Mouse (Mus musculus): ENCODE measurements around the gene Olfr49. TPM values are rescaled to one million over a fixed set of nuclear protein-coding genes. Genes with fewer than 3 reads are reported as not detected.

Olfr49 gene
- total RNA-seq, 1 experiment = not detected

GRCm38 (mm10) chr14:54271976-54272606 is 12.6 kb downstream of the Olfr49 start:
- H3K4me1 ChIP-seq (ENCODE audit: control insufficient read depth in 2 of 2, insufficient read depth in 2 of 2, low read length in 2 of 2, poor library complexity in 1 of 2) = no peaks in the 10 kb centered on the region
- in situ Hi-C loops (cut with MboI; ENCODE audit: low sequenced_read_pairs in 2 of 2, unreplicated experiment in 2 of 2) = no loop called here

GRCm38 (mm10) chr14:54270413-54270812 is 14.3 kb downstream of the Olfr49 start:
- no peaks in the 10 kb centered on the region for H3K9me3 ChIP-seq (ENCODE audit: control insufficient read depth, insufficient read depth, low read depth, low read length)
- no peak for DNase-seq (ENCODE audit: low read depth, low spot score)
- H3K36me3 ChIP-seq (ENCODE audit: control insufficient read depth, insufficient read depth, low read length, poor library complexity, severe bottlenecking) = peaks cover 11% of the 10 kb centered on the region
- H3K4me1 ChIP-seq (ENCODE audit: control insufficient read depth in 2 of 2, insufficient read depth in 2 of 2, low read length in 2 of 2, poor library complexity in 1 of 2) = no peaks in the 10 kb centered on the region
- H3K4me3 ChIP-seq (ENCODE audit: insufficient read depth in 1 of 2, low read depth in 1 of 2, low read length in 2 of 2, poor library complexity in 1 of 2, severe bottlenecking in 1 of 2) = no peak overlapping the region
- no peak overlapping the region for H3K27ac ChIP-seq (ENCODE audit: insufficient read depth, low read depth, low read length, poor library complexity, severe bottlenecking)
- H3K9ac ChIP-seq (ENCODE audit: insufficient read depth, low read depth, low read length, poor library complexity, severe bottlenecking) = no peak overlapping the region
- in situ Hi-C loops (cut with MboI; ENCODE audit: low sequenced_read_pairs in 2 of 2, unreplicated experiment in 2 of 2) = no loop called here
- TF ChIP-seq ZC3H11A (IDR thresholded peaks at IDR 0.05; ENCODE audit: borderline replicate concordance, low read depth, low read length) (no peak), MAFK (IDR thresholded peaks at IDR 0.05; ENCODE audit: insufficient read depth, low read depth, low read length) (no peak), HCFC1 (IDR thresholded peaks at IDR 0.05; ENCODE audit: borderline replicate concordance, insufficient read depth, low read length) (no peak)

More at GRCm38 (mm10) chr14:54271976-54272606, 12.6 kb downstream of the Olfr49 start:
- DNase-seq (ENCODE audit: low read depth, low spot score) = no peak
- Histone ChIP-seq H3K9ac (ENCODE audit: insufficient read depth, low read depth, low read length, poor library complexity, severe bottlenecking) (no peak overlapping the region), H3K4me3 (ENCODE audit: insufficient read depth in 1 of 2, low read depth in 1 of 2, low read length in 2 of 2, poor library complexity in 1 of 2, severe bottlenecking in 1 of 2) (no peak overlapping the region), H3K27ac (ENCODE audit: insufficient read depth, low read depth, low read length, poor library complexity, severe bottlenecking) (no peak overlapping the region), H3K36me3 (ENCODE audit: control insufficient read depth, insufficient read depth, low read length, poor library complexity, severe bottlenecking) (peaks cover 11% of the 10 kb centered on the region), H3K9me3 (ENCODE audit: control insufficient read depth, insufficient read depth, low read depth, low read length) (no peaks in the 10 kb centered on the region)
- TF ChIP-seq ZNF384 (IDR thresholded peaks at IDR 0.05; ENCODE audit: low read depth, low read length) (no peak), HCFC1 (IDR thresholded peaks at IDR 0.05; ENCODE audit: borderline replicate concordance, insufficient read depth, low read length) (no peak), CHD2 (IDR thresholded peaks at IDR 0.05; ENCODE audit: low read depth, low read length) (no peak), ZC3H11A (IDR thresholded peaks at IDR 0.05; ENCODE audit: borderline replicate concordance, low read depth, low read length) (no peak), MAFK (IDR thresholded peaks at IDR 0.05; ENCODE audit: insufficient read depth, low read depth, low read length) (no peak)

GRCm38 (mm10) chr14:54269566-54269965 is 15.2 kb downstream of the Olfr49 start:
- in situ Hi-C loops (cut with MboI; ENCODE audit: low sequenced_read_pairs in 2 of 2, unreplicated experiment in 2 of 2) = no loop called here
- Histone ChIP-seq H3K36me3 (ENCODE audit: control insufficient read depth, insufficient read depth, low read length, poor library complexity, severe bottlenecking) (peaks cover 14% of the 10 kb centered on the region), H3K4me1 (ENCODE audit: control insufficient read depth in 2 of 2, insufficient read depth in 2 of 2, low read length in 2 of 2, poor library complexity in 1 of 2) (peaks cover 0 to 4% of the 10 kb centered on the region in 2 experiments; a peak in 1 of 4 replicates), H3K9ac (ENCODE audit: insufficient read depth, low read depth, low read length, poor library complexity, severe bottlenecking) (no peak overlapping the region), H3K27ac (ENCODE audit: insufficient read depth, low read depth, low read length, poor library complexity, severe bottlenecking) (no peak overlapping the region), H3K4me3 (ENCODE audit: insufficient read depth in 1 of 2, low read depth in 1 of 2, low read length in 2 of 2, poor library complexity in 1 of 2, severe bottlenecking in 1 of 2) (no peak overlapping the region), H3K9me3 (ENCODE audit: control insufficient read depth, insufficient read depth, low read depth, low read length) (no peaks in the 10 kb centered on the region)
- TF ChIP-seq MAFK (IDR thresholded peaks at IDR 0.05; ENCODE audit: insufficient read depth, low read depth, low read length) (peak; percentile 52; the same call in 1 of the 2 replicates), ZNF384 (IDR thresholded peaks at IDR 0.05; ENCODE audit: low read depth, low read length) (no peak)
- no peak for DNase-seq (ENCODE audit: low read depth, low spot score)

- Histone ChIP-seq H3K36me3 (ENCODE audit: control insufficient read depth, insufficient read depth, low read length, poor library complexity, severe bottlenecking) (peaks cover 19% of the 10 kb centered on the region), H3K9ac (ENCODE audit: insufficient read depth, low read depth, low read length, poor library complexity, severe bottlenecking) (no peak overlapping the region), H3K27ac (ENCODE audit: insufficient read depth, low read depth, low read length, poor library complexity, severe bottlenecking) (no peak overlapping the region), H3K4me1 (ENCODE audit: control insufficient read depth in 2 of 2, insufficient read depth in 2 of 2, low read length in 2 of 2, poor library complexity in 1 of 2) (peaks cover 0 to 4% of the 10 kb centered on the region in 2 experiments; a peak in 1 of 4 replicates), H3K9me3 (ENCODE audit: control insufficient read depth, insufficient read depth, low read depth, low read length) (no peaks in the 10 kb centered on the region), H3K4me3 (ENCODE audit: insufficient read depth in 1 of 2, low read depth in 1 of 2, low read length in 2 of 2, poor library complexity in 1 of 2, severe bottlenecking in 1 of 2) (no peak overlapping the region)
- DNase-seq (ENCODE audit: low read depth, low spot score) = no peak
- TF ChIP-seq ZNF384 (IDR thresholded peaks at IDR 0.05; ENCODE audit: low read depth, low read length) (no peak), MAFK (IDR thresholded peaks at IDR 0.05; ENCODE audit: insufficient read depth, low read depth, low read length) (no peak), ZC3H11A (IDR thresholded peaks at IDR 0.05; ENCODE audit: borderline replicate concordance, low read depth, low read length) (no peak), HCFC1 (IDR thresholded peaks at IDR 0.05; ENCODE audit: borderline replicate concordance, insufficient read depth, low read length) (no peak), CHD2 (IDR thresholded peaks at IDR 0.05; ENCODE audit: low read depth, low read length) (no peak)
- in situ Hi-C loops (cut with MboI; ENCODE audit: low sequenced_read_pairs in 2 of 2, unreplicated experiment in 2 of 2) = no loop called here
Measured at GRCm38 (mm10) chr14:54267966-54268365, 16.8 kb downstream of the Olfr49 start.

GRCm38 (mm10) chr14:54265951-54266350 is 18.8 kb downstream of the Olfr49 start:
- Histone ChIP-seq H3K36me3 (ENCODE audit: control insufficient read depth, insufficient read depth, low read length, poor library complexity, severe bottlenecking) (peaks cover 27% of the 10 kb centered on the region), H3K4me3 (ENCODE audit: insufficient read depth in 1 of 2, low read depth in 1 of 2, low read length in 2 of 2, poor library complexity in 1 of 2, severe bottlenecking in 1 of 2) (no peak overlapping the region), H3K27ac (ENCODE audit: insufficient read depth, low read depth, low read length, poor library complexity, severe bottlenecking) (no peak overlapping the region), H3K9ac (ENCODE audit: insufficient read depth, low read depth, low read length, poor library complexity, severe bottlenecking) (no peak overlapping the region), H3K9me3 (ENCODE audit: control insufficient read depth, insufficient read depth, low read depth, low read length) (no peaks in the 10 kb centered on the region), H3K4me1 (ENCODE audit: control insufficient read depth in 2 of 2, insufficient read depth in 2 of 2, low read length in 2 of 2, poor library complexity in 1 of 2) (peaks cover 0 to 4% of the 10 kb centered on the region in 2 experiments; a peak in 1 of 4 replicates)
- TF ChIP-seq MAFK (IDR thresholded peaks at IDR 0.05; ENCODE audit: insufficient read depth, low read depth, low read length) (no peak), ZNF384 (IDR thresholded peaks at IDR 0.05; ENCODE audit: low read depth, low read length) (no peak), CHD2 (IDR thresholded peaks at IDR 0.05; ENCODE audit: low read depth, low read length) (no peak), HCFC1 (IDR thresholded peaks at IDR 0.05; ENCODE audit: borderline replicate concordance, insufficient read depth, low read length) (no peak), ZC3H11A (IDR thresholded peaks at IDR 0.05; ENCODE audit: borderline replicate concordance, low read depth, low read length) (no peak)
- in situ Hi-C loops (cut with MboI; ENCODE audit: low sequenced_read_pairs in 2 of 2, unreplicated experiment in 2 of 2) = no loop called here
- DNase-seq (ENCODE audit: low read depth, low spot score) = no peak

Measured in ES-E14 (cell line).